Mouse (Mus musculus) cortical plate, adult 2 months (tissue): ENCODE data around the gene Stox1. TPM values are rescaled to one million over a fixed set of nuclear protein-coding genes. Genes with fewer than 3 reads are reported as not detected.

ENCODE experiments used
- H3K27ac ChIP-seq: fragments of 200-500 bp; 2 replicates; pipeline ENCODE4 v1.5.1; 2012; ENCODE audit warnings: low read length, control low read depth, inconsistent platforms; ENCODE audit not compliant: insufficient read depth
- H3K4me1 ChIP-seq: fragments of 200-500 bp; 2 replicates; pipeline ENCODE4 v1.6.1; 2011; ENCODE audit warnings: low read length; ENCODE audit not compliant: control insufficient read depth, insufficient read depth
- H3K4me3 ChIP-seq: fragments of 200-500 bp; 2 replicates; pipeline ENCODE4 v1.5.1; 2011; ENCODE audit warnings: mild to moderate bottlenecking, low read length, control low read depth; ENCODE audit not compliant: insufficient read depth
- CTCF ChIP-seq: fragments of 200-500 bp; IDR thresholded peaks from 2 replicates; pipeline ENCODE4 v1.5.1; 2011; ENCODE audit warnings: mild to moderate bottlenecking, control low read depth, low read length; ENCODE audit not compliant: insufficient read depth; ENCODE audit errors: extremely low read depth
- POLR2A ChIP-seq: fragments of 200-500 bp; IDR thresholded peaks from 2 replicates; pipeline ENCODE4 v1.6.1; 2011; ENCODE audit warnings: mild to moderate bottlenecking, low read length, control low read depth; ENCODE audit not compliant: insufficient read depth; ENCODE audit errors: extremely low read depth
- polyA plus RNA-seq: library from polyadenylated mRNA; depleted of rRNA; stranded (reverse); fragments of >200 nt; gene quantifications from 2 replicates; pipeline ENCODE4 v1.2.3, GENCODE M21; 2012

Gene Stox1
- polyA plus RNA-seq, 1 experiment: 4.8 TPM

- no peak overlapping the region for H3K27ac ChIP-seq
- H3K4me3 ChIP-seq: no peak overlapping the region
- H3K4me1 ChIP-seq: no peaks in the 10 kb centered on the region
- TF ChIP-seq CTCF (no peak), POLR2A (0 out of 2 replicates have a peak, but pooled peaks have one; percentile 20)
These were observed 23.5 kb downstream of the Stox1 start for GRCm38 (mm10) chr10:62702436-62702835.

GRCm38 (mm10) chr10:62692771-62693170, 33.2 kb downstream of the Stox1 start:
- Histone ChIP-seq H3K4me3 (no peak overlapping the region), H3K27ac (no peak overlapping the region), H3K4me1 (no peaks in the 10 kb centered on the region)
- TF ChIP-seq CTCF (no peak), POLR2A (no peak)

- TF ChIP-seq POLR2A (no peak), CTCF (no peak)
- Histone ChIP-seq H3K4me1 (no peaks in the 10 kb centered on the region), H3K4me3 (no peak overlapping the region), H3K27ac (no peak overlapping the region)
These were observed 33.7 kb downstream of the Stox1 start for GRCm38 (mm10) chr10:62692244-62692643.

GRCm38 (mm10) chr10:62687032-62687674, 38.8 kb downstream of the Stox1 start:
- no peaks in the 10 kb centered on the region for H3K4me1 ChIP-seq
- no peak for TF ChIP-seq POLR2A
- no peak overlapping the region for H3K27ac ChIP-seq
- no peak overlapping the region for H3K4me3 ChIP-seq

- Histone ChIP-seq H3K4me1 (no peaks in the 10 kb centered on the region), H3K4me3 (no peak overlapping the region), H3K27ac (no peak overlapping the region)
- TF ChIP-seq POLR2A (no peak), CTCF (no peak)
These were observed 42.9 kb downstream of the Stox1 start for GRCm38 (mm10) chr10:62683043-62683442.

- H3K4me1 ChIP-seq: no peaks in the 10 kb centered on the region
- H3K27ac ChIP-seq: no peak overlapping the region
- TF ChIP-seq POLR2A: no peak
- TF ChIP-seq CTCF: no peak
- H3K4me3 ChIP-seq: no peak overlapping the region
These were observed 46.1 kb downstream of the Stox1 start for GRCm38 (mm10) chr10:62679833-62680232.

- no peak for TF ChIP-seq POLR2A
- no peak for TF ChIP-seq CTCF
- Histone ChIP-seq H3K27ac (no peak overlapping the region), H3K4me1 (no peaks in the 10 kb centered on the region), H3K4me3 (no peak overlapping the region)
These were observed 48.6 kb downstream of the Stox1 start for GRCm38 (mm10) chr10:62677329-62677728.

GRCm38 (mm10) chr10:62676196-62676595, 49.7 kb downstream of the Stox1 start:
- Histone ChIP-seq H3K4me3 (no peak overlapping the region), H3K4me1 (no peaks in the 10 kb centered on the region), H3K27ac (no peak overlapping the region)
- TF ChIP-seq CTCF (no peak), POLR2A (no peak)

GRCm38 (mm10) chr10:62672359-62672758, 53.6 kb downstream of the Stox1 start:
- no peak for TF ChIP-seq POLR2A
- no peak for TF ChIP-seq CTCF
- H3K27ac ChIP-seq: no peak overlapping the region
- no peak overlapping the region for H3K4me3 ChIP-seq
- H3K4me1 ChIP-seq: no peaks in the 10 kb centered on the region

GRCm38 (mm10) chr10:62669245-62669644, 56.7 kb downstream of the Stox1 start:
- TF ChIP-seq CTCF (no peak), POLR2A (no peak)
- Histone ChIP-seq H3K4me3 (no peak overlapping the region), H3K27ac (no peak overlapping the region)

GRCm38 (mm10) chr10:62668463-62668862, 57.5 kb downstream of the Stox1 start:
- H3K4me1 ChIP-seq: no peaks in the 10 kb centered on the region
- H3K27ac ChIP-seq: no peak overlapping the region
- no peak for TF ChIP-seq POLR2A
- TF ChIP-seq CTCF: no peak
- H3K4me3 ChIP-seq: no peak overlapping the region

More at GRCm38 (mm10) chr10:62669245-62669644, 56.7 kb downstream of the Stox1 start:
- H3K4me1 ChIP-seq: no peaks in the 10 kb centered on the region
